Mouse (Mus musculus): ENCODE measurements around the gene Gm1113. TPM values are rescaled to one million over a fixed set of nuclear protein-coding genes. Genes with fewer than 3 reads are reported as not detected.

The Gm1113 gene
- polyA plus RNA-seq, 1 experiment from 2014 or later, result not detected

DNA sequence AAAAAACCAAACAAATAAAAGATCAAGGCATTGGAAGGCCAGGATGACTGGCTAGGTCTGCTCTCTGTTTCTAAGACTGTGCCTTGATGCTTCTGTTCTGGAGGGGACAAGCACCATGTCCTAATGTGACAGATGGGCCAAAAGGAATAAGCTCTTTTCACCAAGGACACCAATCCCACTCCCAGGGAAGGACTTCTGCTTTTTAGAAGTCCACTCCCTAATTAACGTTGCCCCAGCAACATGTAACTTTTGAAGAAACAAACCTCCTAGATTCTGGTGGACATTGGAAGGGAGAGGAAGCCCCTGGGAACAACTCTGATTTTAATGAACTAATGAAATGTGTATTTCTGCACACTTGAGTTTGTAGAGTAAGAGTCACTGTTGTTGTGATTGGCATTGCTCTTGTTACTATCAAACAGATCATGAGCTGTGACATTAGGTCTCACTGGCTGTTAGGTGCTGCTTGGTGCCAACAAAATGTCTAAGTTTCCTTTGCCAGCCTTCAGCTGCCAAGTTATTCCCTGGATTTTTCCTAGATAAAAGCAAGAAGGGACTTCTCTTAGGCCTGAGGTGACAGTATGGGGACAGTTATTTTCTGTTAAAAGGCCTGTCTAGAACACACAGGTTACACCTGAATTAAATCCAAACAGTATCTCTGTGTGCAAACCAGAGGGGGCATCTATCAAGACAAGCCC, 4.9 kb upstream of the Gm1113 start:
- Histone ChIP-seq H3K36me3 (replicated peaks; ENCODE audit: control insufficient read depth, insufficient read depth, low read depth, low read length) (no peaks in the 10 kb centered on the region), H3K9ac (replicated peaks; ENCODE audit: low read length) (no peak overlapping the region), H3K4me1 (ENCODE audit: control insufficient read depth, insufficient read depth, low read length) (0 out of 2 replicates have a peak, but pooled peaks cover 2% of the 10 kb centered on the region), H3K9me3 (replicated peaks; ENCODE audit: control insufficient read depth, low read length) (no peaks in the 10 kb centered on the region), H3K4me2 (ENCODE audit: low read depth, low read length) (no peak overlapping the region), H3K27ac (replicated peaks; ENCODE audit: low read depth, low read length) (no peak overlapping the region), H3K4me3 (ENCODE audit: low read depth, low read length) (no peak overlapping the region), H3K27me3 (ENCODE audit: control insufficient read depth, insufficient read depth, low read length) (no peaks in the 10 kb centered on the region)
- ATAC-seq (replicated peaks; ENCODE audit: insufficient number of reproducible peaks, low FRiP score, low TSS enrichment, low read depth) (no peak), DNase-seq (ENCODE audit: low spot score) (no peak)
- WGBS, result 77% methylated on average over 1 of the region's 1 CpGs

GRCm38 (mm10) chr9:35522241-35522640, 4.2 kb upstream of the Gm1113 start:
- no peaks in the 10 kb centered on the region for H3K9me3 ChIP-seq (replicated peaks; ENCODE audit: control insufficient read depth, low read length)
- 69% methylated on average over 2 of the region's 2 CpGs for WGBS
- no peak overlapping the region for H3K4me2 ChIP-seq (ENCODE audit: low read depth, low read length)
- ATAC-seq (replicated peaks; ENCODE audit: insufficient number of reproducible peaks, low FRiP score, low TSS enrichment, low read depth) (no peak), DNase-seq (ENCODE audit: low spot score) (no peak)
- H3K4me1 ChIP-seq (ENCODE audit: control insufficient read depth, insufficient read depth, low read length), result 0 out of 2 replicates have a peak, but pooled peaks cover 2% of the 10 kb centered on the region
- no peaks in the 10 kb centered on the region for H3K36me3 ChIP-seq (replicated peaks; ENCODE audit: control insufficient read depth, insufficient read depth, low read depth, low read length)
- no peak overlapping the region for H3K9ac ChIP-seq (replicated peaks; ENCODE audit: low read length)
- no peaks in the 10 kb centered on the region for H3K27me3 ChIP-seq (ENCODE audit: control insufficient read depth, insufficient read depth, low read length)
- no peak overlapping the region for H3K27ac ChIP-seq (replicated peaks; ENCODE audit: low read depth, low read length)
- H3K4me3 ChIP-seq (ENCODE audit: low read depth, low read length), result no peak overlapping the region

- DNase-seq (ENCODE audit: low spot score) (no peak), ATAC-seq (replicated peaks; ENCODE audit: insufficient number of reproducible peaks, low FRiP score, low TSS enrichment, low read depth) (no peak)
- no peak overlapping the region for H3K4me3 ChIP-seq (ENCODE audit: low read depth, low read length)
- H3K9ac ChIP-seq (replicated peaks; ENCODE audit: low read length), result no peak overlapping the region
- no peak overlapping the region for H3K4me2 ChIP-seq (ENCODE audit: low read depth, low read length)
- H3K4me1 ChIP-seq (ENCODE audit: control insufficient read depth, insufficient read depth, low read length), result 0 out of 2 replicates have a peak, but pooled peaks cover 2% of the 10 kb centered on the region
- 79% methylated on average over 6 of the region's 6 CpGs for WGBS
- no peak overlapping the region for H3K27ac ChIP-seq (replicated peaks; ENCODE audit: low read depth, low read length)
- H3K9me3 ChIP-seq (replicated peaks; ENCODE audit: control insufficient read depth, low read length), result no peaks in the 10 kb centered on the region
- no peaks in the 10 kb centered on the region for H3K27me3 ChIP-seq (ENCODE audit: control insufficient read depth, insufficient read depth, low read length)
- no peaks in the 10 kb centered on the region for H3K36me3 ChIP-seq (replicated peaks; ENCODE audit: control insufficient read depth, insufficient read depth, low read depth, low read length)
Observed at GRCm38 (mm10) chr9:35520631-35521348, 2.7 kb upstream of the Gm1113 start.

GRCm38 (mm10) chr9:35516711-35517110, 1.4 kb downstream of the Gm1113 start:
- WGBS, result 92% methylated on average over 16 of the region's 16 CpGs
- Histone ChIP-seq H3K4me3 (ENCODE audit: low read depth, low read length) (no peak overlapping the region), H3K4me2 (ENCODE audit: low read depth, low read length) (no peak overlapping the region), H3K9me3 (replicated peaks; ENCODE audit: control insufficient read depth, low read length) (no peaks in the 10 kb centered on the region), H3K36me3 (replicated peaks; ENCODE audit: control insufficient read depth, insufficient read depth, low read depth, low read length) (no peaks in the 10 kb centered on the region), H3K27ac (replicated peaks; ENCODE audit: low read depth, low read length) (no peak overlapping the region), H3K4me1 (ENCODE audit: control insufficient read depth, insufficient read depth, low read length) (no peaks in the 10 kb centered on the region), H3K9ac (replicated peaks; ENCODE audit: low read length) (no peak overlapping the region), H3K27me3 (ENCODE audit: control insufficient read depth, insufficient read depth, low read length) (no peaks in the 10 kb centered on the region)
- DNase-seq (ENCODE audit: low spot score) (no peak), ATAC-seq (replicated peaks; ENCODE audit: insufficient number of reproducible peaks, low FRiP score, low TSS enrichment, low read depth) (no peak)

- Histone ChIP-seq H3K4me2 (ENCODE audit: low read depth, low read length) (no peak overlapping the region), H3K4me1 (ENCODE audit: control insufficient read depth, insufficient read depth, low read length) (no peaks in the 10 kb centered on the region), H3K27ac (replicated peaks; ENCODE audit: low read depth, low read length) (no peak overlapping the region), H3K4me3 (ENCODE audit: low read depth, low read length) (no peak overlapping the region), H3K27me3 (ENCODE audit: control insufficient read depth, insufficient read depth, low read length) (no peaks in the 10 kb centered on the region), H3K9me3 (replicated peaks; ENCODE audit: control insufficient read depth, low read length) (no peaks in the 10 kb centered on the region), H3K9ac (replicated peaks; ENCODE audit: low read length) (no peak overlapping the region), H3K36me3 (replicated peaks; ENCODE audit: control insufficient read depth, insufficient read depth, low read depth, low read length) (no peaks in the 10 kb centered on the region)
- DNase-seq (ENCODE audit: low spot score), result no peak
- no peak for ATAC-seq (replicated peaks; ENCODE audit: insufficient number of reproducible peaks, low FRiP score, low TSS enrichment, low read depth)
- WGBS, result 86% methylated on average over 5 of the region's 5 CpGs
Observed at GRCm38 (mm10) chr9:35516182-35516581, 1.9 kb downstream of the Gm1113 start.

DNA sequence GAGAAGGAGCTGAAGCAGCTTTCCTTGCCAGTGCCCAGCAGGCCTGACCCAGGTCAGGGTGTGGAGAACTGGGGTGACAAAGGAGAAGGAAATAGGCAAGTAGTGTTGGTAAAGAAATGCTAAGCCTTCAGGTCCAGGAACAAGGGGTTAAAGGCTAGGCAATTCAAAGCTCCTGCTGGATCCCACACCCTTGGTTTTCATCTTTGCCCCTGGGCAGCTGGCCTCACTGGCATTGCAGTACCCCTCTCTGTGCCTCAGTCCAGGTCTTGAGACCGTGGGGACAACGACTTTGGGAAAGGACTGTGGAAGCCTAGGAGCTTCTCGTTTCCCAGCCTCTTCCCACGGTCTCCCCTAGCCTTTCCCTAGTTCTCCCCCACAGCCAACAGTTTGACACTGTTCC, 4.2 kb downstream of the Gm1113 start:
- no peaks in the 10 kb centered on the region for H3K4me1 ChIP-seq (ENCODE audit: control insufficient read depth, insufficient read depth, low read length)
- H3K4me3 ChIP-seq (ENCODE audit: low read depth, low read length), result no peak overlapping the region
- H3K4me2 ChIP-seq (ENCODE audit: low read depth, low read length), result no peak overlapping the region
- H3K9ac ChIP-seq (replicated peaks; ENCODE audit: low read length), result no peak overlapping the region
- no peaks in the 10 kb centered on the region for H3K9me3 ChIP-seq (replicated peaks; ENCODE audit: control insufficient read depth, low read length)
- H3K36me3 ChIP-seq (replicated peaks; ENCODE audit: control insufficient read depth, insufficient read depth, low read depth, low read length), result no peaks in the 10 kb centered on the region
- no peak for ATAC-seq (replicated peaks; ENCODE audit: insufficient number of reproducible peaks, low FRiP score, low TSS enrichment, low read depth)
- no peak for DNase-seq (ENCODE audit: low spot score)
- no peaks in the 10 kb centered on the region for H3K27me3 ChIP-seq (ENCODE audit: control insufficient read depth, insufficient read depth, low read length)
- WGBS, result 89% methylated on average over 4 of the region's 4 CpGs
- no peak overlapping the region for H3K27ac ChIP-seq (replicated peaks; ENCODE audit: low read depth, low read length)

- Histone ChIP-seq H3K27me3 (ENCODE audit: control insufficient read depth, insufficient read depth, low read length) (no peaks in the 10 kb centered on the region), H3K4me3 (ENCODE audit: low read depth, low read length) (no peak overlapping the region), H3K36me3 (replicated peaks; ENCODE audit: control insufficient read depth, insufficient read depth, low read depth, low read length) (no peaks in the 10 kb centered on the region), H3K4me1 (ENCODE audit: control insufficient read depth, insufficient read depth, low read length) (no peaks in the 10 kb centered on the region), H3K9ac (replicated peaks; ENCODE audit: low read length) (no peak overlapping the region), H3K9me3 (replicated peaks; ENCODE audit: control insufficient read depth, low read length) (no peaks in the 10 kb centered on the region), H3K27ac (replicated peaks; ENCODE audit: low read depth, low read length) (no peak overlapping the region; the same call in 1 of the 2 replicates), H3K4me2 (ENCODE audit: low read depth, low read length) (no peak overlapping the region)
- DNase-seq (ENCODE audit: low spot score), result peak; percentile 30
- 40% methylated on average over 8 of the region's 8 CpGs for WGBS
- no peak for ATAC-seq (replicated peaks; ENCODE audit: insufficient number of reproducible peaks, low FRiP score, low TSS enrichment, low read depth)
Observed at GRCm38 (mm10) chr9:35508234-35508633, 9.8 kb downstream of the Gm1113 start.

GRCm38 (mm10) chr9:35502361-35503000, 15.6 kb downstream of the Gm1113 start:
- H3K9me3 ChIP-seq (replicated peaks; ENCODE audit: control insufficient read depth, low read length), result no peaks in the 10 kb centered on the region
- 85% methylated on average over 10 of the region's 10 CpGs for WGBS
- no peak overlapping the region for H3K9ac ChIP-seq (replicated peaks; ENCODE audit: low read length)
- H3K4me1 ChIP-seq (ENCODE audit: control insufficient read depth, insufficient read depth, low read length), result no peaks in the 10 kb centered on the region
- H3K27me3 ChIP-seq (ENCODE audit: control insufficient read depth, insufficient read depth, low read length), result no peaks in the 10 kb centered on the region
- H3K27ac ChIP-seq (replicated peaks; ENCODE audit: low read depth, low read length), result no peak overlapping the region
- DNase-seq (ENCODE audit: low spot score) (no peak), ATAC-seq (replicated peaks; ENCODE audit: insufficient number of reproducible peaks, low FRiP score, low TSS enrichment, low read depth) (no peak)
- no peak overlapping the region for H3K4me2 ChIP-seq (ENCODE audit: low read depth, low read length)
- no peak overlapping the region for H3K4me3 ChIP-seq (ENCODE audit: low read depth, low read length)
- peaks cover 3% of the 10 kb centered on the region; the same call in 1 of the 2 replicates for H3K36me3 ChIP-seq (replicated peaks; ENCODE audit: control insufficient read depth, insufficient read depth, low read depth, low read length)
